Mouse (Mus musculus) E14TG2a.4 (cell line): ENCODE measurements around the gene Pde6b.

Experiments
- H3K27me3 ChIP-seq: 2 replicates; pipeline ENCODE4 v1.6.1; 2014; ENCODE audit warnings: low read length, control low read depth; ENCODE audit not compliant: insufficient read depth
- H3K36me3 ChIP-seq: 2 replicates; pipeline ENCODE4 v1.6.1; 2014; ENCODE audit warnings: low read length, control low read depth; ENCODE audit not compliant: insufficient read depth
- H3K4me1 ChIP-seq: replicated peaks from 2 replicates; pipeline ENCODE4 v1.6.1; 2014; ENCODE audit warnings: low read depth, low read length, control low read depth
- H3K4me3 ChIP-seq: replicated peaks from 2 replicates; pipeline ENCODE4 v1.5.1; 2014; ENCODE audit warnings: mild to moderate bottlenecking, low read length
- H3K9me3 ChIP-seq: 2 replicates; pipeline ENCODE4 v1.6.1; 2014; ENCODE audit warnings: low read length, control low read depth
- CTCF ChIP-seq: conservative IDR thresholded peaks from 2 replicates; pipeline ENCODE4 v1.5.1; 2014; ENCODE audit warnings: low read length
- NANOG ChIP-seq: IDR thresholded peaks from 2 replicates; pipeline ENCODE4 v1.6.1; 2014; ENCODE audit warnings: borderline replicate concordance, low read length, mixed read lengths
- POU5F1 ChIP-seq: IDR thresholded peaks from 2 replicates; pipeline ENCODE4 v1.6.1; 2014; ENCODE audit warnings: low read length, borderline replicate concordance

The Pde6b gene

DNA sequence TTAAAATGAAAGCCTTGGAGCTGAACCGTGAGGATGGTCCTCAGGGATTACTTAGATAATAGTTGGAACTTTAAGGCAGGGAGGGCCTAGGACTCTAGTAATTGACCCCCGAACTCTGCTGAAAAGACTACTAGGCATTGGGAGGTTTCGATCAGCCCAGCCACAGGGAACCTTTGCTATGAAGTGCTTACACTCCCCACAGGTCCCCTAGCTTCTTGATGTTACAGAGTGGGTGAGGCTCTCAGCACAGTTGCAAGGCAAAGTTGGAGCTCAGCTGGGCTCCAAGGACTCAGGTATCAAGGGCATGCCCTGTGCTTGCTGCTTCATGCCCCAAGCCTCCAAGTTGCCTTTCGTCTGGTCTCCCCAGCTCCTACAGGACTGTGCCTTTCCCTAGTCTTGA is 74.3 kb downstream of the Pde6b start:
- peaks cover 49% of the 10 kb centered on the region for H3K4me1 ChIP-seq
- H3K27me3 ChIP-seq = peaks cover 26% of the 10 kb centered on the region
- TF ChIP-seq POU5F1 (no peak), CTCF (no peak), NANOG (no peak)
- H3K36me3 ChIP-seq = peaks cover 18% of the 10 kb centered on the region; the same call in 1 of the 2 replicates
- no peaks in the 10 kb centered on the region for H3K9me3 ChIP-seq
- H3K4me3 ChIP-seq = peak overlapping the region; percentile 94

DNA sequence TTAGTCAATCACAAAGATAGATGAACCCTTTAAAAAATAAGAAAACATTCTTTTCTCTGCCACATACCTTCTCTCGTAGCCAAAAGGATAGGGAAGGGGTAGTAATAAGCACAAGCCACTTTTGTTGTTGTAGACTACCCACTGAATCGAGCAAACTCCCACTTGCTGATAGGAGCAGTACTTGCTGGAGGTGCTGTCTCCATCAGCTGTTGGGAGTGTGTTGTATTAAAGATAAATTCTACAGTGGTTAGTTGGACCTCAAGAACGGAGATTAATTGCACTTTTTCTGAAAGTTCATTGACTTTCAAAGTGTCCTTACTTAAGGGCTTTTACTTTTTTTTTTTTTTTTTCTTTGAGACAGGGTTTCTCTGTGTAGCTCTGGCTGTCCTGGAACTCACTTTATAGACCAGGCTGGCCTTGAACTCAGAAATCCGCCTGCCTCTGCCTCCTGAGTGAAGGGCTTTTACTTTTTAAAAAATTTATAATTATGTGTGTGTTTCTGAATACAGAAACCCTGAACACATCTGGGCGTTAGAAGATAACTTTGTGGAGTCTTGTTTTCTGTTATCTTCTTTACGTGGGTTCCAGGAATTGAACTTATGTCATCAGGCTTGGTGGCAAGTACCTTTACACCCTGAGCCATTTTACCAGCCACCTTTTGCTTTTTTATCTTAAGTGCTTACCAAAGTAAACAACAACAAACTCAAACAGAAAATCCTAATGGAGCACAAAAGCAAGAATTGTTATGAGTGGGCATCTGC is 77.1 kb downstream of the Pde6b start:
- peaks cover 51% of the 10 kb centered on the region for H3K4me1 ChIP-seq
- TF ChIP-seq POU5F1 (no peak), CTCF (no peak), NANOG (no peak)
- H3K9me3 ChIP-seq = no peaks in the 10 kb centered on the region
- H3K36me3 ChIP-seq = peaks cover 28% of the 10 kb centered on the region
- H3K27me3 ChIP-seq = 0 out of 2 replicates have a peak, but pooled peaks cover 3% of the 10 kb centered on the region
- H3K4me3 ChIP-seq = no peak overlapping the region

DNA sequence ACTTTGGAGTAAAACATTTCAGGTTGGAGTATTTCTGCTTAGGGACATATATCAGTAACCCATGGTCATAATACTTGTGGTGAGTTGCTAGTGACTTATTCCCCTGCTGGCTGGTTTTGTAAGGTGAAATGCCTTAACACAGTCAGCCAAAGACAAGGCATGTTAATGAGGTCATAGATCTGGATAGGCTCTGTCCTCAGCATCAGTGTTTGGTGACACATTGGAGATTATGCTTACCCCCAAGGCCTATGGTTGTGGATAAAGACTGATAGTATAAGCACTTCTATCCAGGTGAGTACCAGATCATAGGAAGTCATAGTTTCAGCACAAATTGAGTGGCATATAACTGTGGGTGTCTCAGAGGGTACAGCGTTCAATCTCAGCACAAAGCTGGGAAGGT is 78.5 kb downstream of the Pde6b start:
- H3K36me3 ChIP-seq = peaks cover 33% of the 10 kb centered on the region
- H3K27me3 ChIP-seq = no peaks in the 10 kb centered on the region
- H3K9me3 ChIP-seq = no peaks in the 10 kb centered on the region
- peaks cover 45% of the 10 kb centered on the region for H3K4me1 ChIP-seq
- no peak overlapping the region for H3K4me3 ChIP-seq
- TF ChIP-seq POU5F1 (no peak), NANOG (no peak), CTCF (no peak)

DNA sequence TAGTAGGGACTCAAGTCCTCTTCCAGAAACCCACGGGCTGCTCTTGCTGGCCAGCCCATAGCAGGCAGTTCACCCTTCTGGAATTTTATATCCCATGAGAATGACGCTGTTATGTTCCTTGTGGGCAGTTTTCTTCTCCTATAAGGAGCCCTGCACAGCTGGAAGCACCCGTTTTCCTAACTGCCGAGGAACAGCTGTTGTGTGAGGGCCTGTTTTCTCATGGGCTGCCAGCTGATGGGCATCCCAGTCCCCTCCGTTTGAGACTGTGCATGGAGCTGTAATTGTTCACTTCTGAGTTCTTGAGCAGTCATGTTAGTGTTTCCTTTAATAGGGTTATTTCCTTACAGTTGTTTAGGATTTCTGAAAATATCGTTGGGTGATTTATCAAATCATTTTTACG is 81.4 kb downstream of the Pde6b start:
- H3K36me3 ChIP-seq = peaks cover 63% of the 10 kb centered on the region
- TF ChIP-seq NANOG = no peak
- TF ChIP-seq CTCF = no peak
- TF ChIP-seq POU5F1 = no peak
- no peak overlapping the region for H3K4me3 ChIP-seq
- peaks cover 18% of the 10 kb centered on the region for H3K4me1 ChIP-seq
- no peaks in the 10 kb centered on the region for H3K9me3 ChIP-seq
- H3K27me3 ChIP-seq = no peaks in the 10 kb centered on the region

DNA sequence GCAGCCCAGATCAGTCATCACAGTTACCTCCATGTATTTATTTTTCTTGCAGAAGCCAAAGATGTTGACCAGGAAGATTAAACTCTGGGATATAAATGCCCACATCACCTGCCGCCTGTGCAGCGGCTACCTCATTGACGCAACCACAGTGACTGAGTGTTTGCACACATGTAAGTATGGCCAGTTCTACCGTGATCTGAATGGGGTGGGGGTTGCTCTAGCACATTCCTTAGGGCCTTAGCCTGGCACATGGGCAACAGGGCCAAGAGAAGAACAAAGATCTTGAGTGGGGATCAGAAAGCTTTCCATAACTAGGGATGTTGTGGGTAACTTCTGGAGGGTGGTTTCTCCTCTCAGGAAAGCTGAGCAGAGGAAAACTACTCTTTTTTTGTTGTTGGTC is 85.5 kb downstream of the Pde6b start:
- TF ChIP-seq POU5F1 (no peak), NANOG (no peak), CTCF (no peak)
- peaks cover 77% of the 10 kb centered on the region for H3K36me3 ChIP-seq
- no peaks in the 10 kb centered on the region for H3K27me3 ChIP-seq
- no peaks in the 10 kb centered on the region for H3K9me3 ChIP-seq
- no peak overlapping the region for H3K4me3 ChIP-seq
- 0 out of 2 replicates have a peak, but pooled peaks cover 2% of the 10 kb centered on the region for H3K4me1 ChIP-seq

DNA sequence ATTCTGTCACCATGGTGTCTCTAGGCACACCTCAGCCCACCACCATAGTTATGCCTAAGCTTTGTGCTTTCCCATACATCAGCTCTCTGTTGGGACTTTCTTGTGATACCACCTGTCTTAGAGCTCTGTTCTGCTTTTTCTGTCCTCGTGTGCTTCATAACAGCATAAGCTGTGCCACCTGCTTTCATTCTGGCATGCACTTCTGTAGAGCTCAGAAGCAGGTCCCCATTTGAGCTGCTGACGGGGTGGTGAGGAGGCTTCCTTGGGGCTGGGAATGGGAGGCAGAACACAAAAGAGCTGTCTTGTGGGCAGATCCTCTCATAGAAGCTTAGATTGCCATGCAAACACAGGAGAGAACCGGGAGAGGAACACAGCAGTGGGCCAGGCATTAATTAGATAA is 87.8 kb downstream of the Pde6b start:
- peaks cover 80% of the 10 kb centered on the region for H3K36me3 ChIP-seq
- 0 out of 2 replicates have a peak, but pooled peaks cover 2% of the 10 kb centered on the region for H3K4me1 ChIP-seq
- H3K4me3 ChIP-seq = no peak overlapping the region
- H3K9me3 ChIP-seq = no peaks in the 10 kb centered on the region
- TF ChIP-seq POU5F1 = no peak
- TF ChIP-seq CTCF = no peak
- no peak for TF ChIP-seq NANOG
- no peaks in the 10 kb centered on the region for H3K27me3 ChIP-seq
